Mouse (Mus musculus): ENCODE measurements around the gene Il23r. TPM values are rescaled to one million over a fixed set of nuclear protein-coding genes. Genes with fewer than 3 reads are reported as not detected.

Gene Il23r
- polyA plus RNA-seq, 1 experiment from 2014 or later: not detected

- no peaks in the 10 kb centered on the region for H3K4me1 ChIP-seq
- no peak overlapping the region for H3K4me2 ChIP-seq (replicated peaks)
- no peaks in the 10 kb centered on the region for H3K9me3 ChIP-seq (replicated peaks)
- no peaks in the 10 kb centered on the region for H3K36me3 ChIP-seq
- no peak overlapping the region for H3K4me3 ChIP-seq (replicated peaks)
- H3K27me3 ChIP-seq: no peaks in the 10 kb centered on the region
- H3K27ac ChIP-seq (replicated peaks): no peak overlapping the region
- no peak for ATAC-seq (ENCODE audit: insufficient number of reproducible peaks, low FRiP score, low TSS enrichment, low read depth)
- no peak overlapping the region for H3K9ac ChIP-seq
- 73% methylated on average over 5 of the region's 5 CpGs for whole genome bisulfite sequencing
These were observed 69.9 kb downstream of the Il23r start for GRCm38 (mm10) chr6:67421761-67422160.

GRCm38 (mm10) chr6:67416557-67416956 lies 75.1 kb downstream of the Il23r start:
- Histone ChIP-seq H3K9me3 (replicated peaks) (no peaks in the 10 kb centered on the region), H3K27me3 (no peaks in the 10 kb centered on the region), H3K4me1 (no peaks in the 10 kb centered on the region), H3K27ac (replicated peaks) (no peak overlapping the region), H3K9ac (no peak overlapping the region), H3K4me3 (replicated peaks) (no peak overlapping the region), H3K4me2 (replicated peaks) (no peak overlapping the region), H3K36me3 (no peaks in the 10 kb centered on the region)
- ATAC-seq (ENCODE audit: insufficient number of reproducible peaks, low FRiP score, low TSS enrichment, low read depth): no peak
- 72% methylated on average over 3 of the region's 3 CpGs for WGBS

- ATAC-seq (ENCODE audit: insufficient number of reproducible peaks, low FRiP score, low TSS enrichment, low read depth): no peak
- 86% methylated on average over 5 of the region's 5 CpGs for WGBS
These were observed 76.4 kb downstream of the Il23r start for GRCm38 (mm10) chr6:67415276-67415675.

GRCm38 (mm10) chr6:67413378-67413777 lies 78.3 kb downstream of the Il23r start:
- no peak overlapping the region for H3K9ac ChIP-seq
- H3K4me1 ChIP-seq: no peaks in the 10 kb centered on the region
- H3K27ac ChIP-seq (replicated peaks): no peak overlapping the region
- no peaks in the 10 kb centered on the region for H3K9me3 ChIP-seq (replicated peaks)
- H3K36me3 ChIP-seq: no peaks in the 10 kb centered on the region
- no peak for ATAC-seq (ENCODE audit: insufficient number of reproducible peaks, low FRiP score, low TSS enrichment, low read depth)
- H3K4me3 ChIP-seq (replicated peaks): no peak overlapping the region
- no peaks in the 10 kb centered on the region for H3K27me3 ChIP-seq
- no peak overlapping the region for H3K4me2 ChIP-seq (replicated peaks)
- 68% methylated on average over 2 of the region's 2 CpGs for WGBS

More at GRCm38 (mm10) chr6:67415276-67415675, 76.4 kb downstream of the Il23r start:
- Histone ChIP-seq H3K4me1 (no peaks in the 10 kb centered on the region), H3K27ac (replicated peaks) (no peak overlapping the region), H3K9ac (no peak overlapping the region), H3K9me3 (replicated peaks) (no peaks in the 10 kb centered on the region), H3K36me3 (no peaks in the 10 kb centered on the region), H3K4me3 (replicated peaks) (no peak overlapping the region), H3K4me2 (replicated peaks) (no peak overlapping the region), H3K27me3 (no peaks in the 10 kb centered on the region)

- no peak for ATAC-seq (ENCODE audit: insufficient number of reproducible peaks, low FRiP score, low TSS enrichment, low read depth)
- Histone ChIP-seq H3K4me3 (replicated peaks) (no peak overlapping the region), H3K4me2 (replicated peaks) (no peak overlapping the region), H3K36me3 (no peaks in the 10 kb centered on the region), H3K27ac (replicated peaks) (no peak overlapping the region), H3K9ac (no peak overlapping the region), H3K9me3 (replicated peaks) (no peaks in the 10 kb centered on the region), H3K27me3 (no peaks in the 10 kb centered on the region), H3K4me1 (no peaks in the 10 kb centered on the region)
- WGBS: 82% methylated on average over 3 of the region's 3 CpGs
These were observed 86.4 kb downstream of the Il23r start for GRCm38 (mm10) chr6:67405281-67405682.

GRCm38 (mm10) chr6:67399551-67399950 lies 92.1 kb downstream of the Il23r start:
- no peak for ATAC-seq (ENCODE audit: insufficient number of reproducible peaks, low FRiP score, low TSS enrichment, low read depth)
- Histone ChIP-seq H3K9ac (no peak overlapping the region), H3K4me3 (replicated peaks) (no peak overlapping the region), H3K36me3 (no peaks in the 10 kb centered on the region), H3K27me3 (no peaks in the 10 kb centered on the region), H3K4me2 (replicated peaks) (no peak overlapping the region), H3K4me1 (no peaks in the 10 kb centered on the region), H3K9me3 (replicated peaks) (no peaks in the 10 kb centered on the region), H3K27ac (replicated peaks) (no peak overlapping the region)
- WGBS: 71% methylated on average over 5 of the region's 5 CpGs

GRCm38 (mm10) chr6:67375982-67376391 lies 115.7 kb downstream of the Il23r start, which contains the start of gene Il12rb2:
TSS of gene Il12rb2 (minus strand) at chr6:67376188.
- H3K4me2 ChIP-seq (replicated peaks): peak within 1 kb of the TSS; percentile 48
- WGBS: 3% methylated on average over 26 of the region's 26 CpGs
- H3K4me3 ChIP-seq (replicated peaks): peak within 1 kb of the TSS; percentile 28
- H3K9ac ChIP-seq: no peak within 1 kb of the TSS
- H3K36me3 ChIP-seq: no peaks in the 10 kb centered on the region
- peaks cover 7% of the 10 kb centered on the region for H3K4me1 ChIP-seq
- no peak within 1 kb of the TSS for H3K27ac ChIP-seq (replicated peaks)
- peaks cover 9% of the 10 kb centered on the region; the same call in 1 of the 2 replicates for H3K27me3 ChIP-seq
- no peak for ATAC-seq (ENCODE audit: insufficient number of reproducible peaks, low FRiP score, low TSS enrichment, low read depth)
- no peaks in the 10 kb centered on the region for H3K9me3 ChIP-seq (replicated peaks)

Other genes with a start within 250 kb of the Il23r start
- 0.19 TPM in 1 of 2 replicates, not detected in the other for gene Il12rb2, start 115.7 kb downstream of the Il23r start, polyA plus RNA-seq (2015; fragmentation: Nextera tagmentation; extraction: Ambion mirVana)
- 154 and 198 TPM in 2 replicates for gene Tacstd2, start 43.9 kb upstream of the Il23r start, polyA plus RNA-seq (2015; fragmentation: Nextera tagmentation; extraction: Ambion mirVana)